Comparison of ENCODE assay signal across 23 mouse cellular contexts in genomic region chr17:12279810-12280209, GRCm38 (mm10). TPM values are rescaled to one million over a fixed set of nuclear protein-coding genes. Genes with fewer than 3 reads are reported as not detected.
DNase-seq lines count a peak whose midpoint lies in the region; ATAC-seq lines count a peak whose summit lies in the region.
"Had no signal": no experiment of that assay in that cellular context is flagged by ENCODE, and none has a peak within 500 bp of the region (broad histone marks: within the 10 kb centered on the region; RNA-seq: fewer than 3 reads in every experiment).

No protein-coding gene starts in this region.

- H3K4me3 ChIP-seq in heart, embryonic 15.5 days = no peak overlapping the region
- H3K4me3 ChIP-seq in intestine, embryonic 16.5 days (ENCODE audit: low read length) = no peak overlapping the region
- H3K4me3 ChIP-seq: erythroblast, embryonic 14.5 days; forebrain, embryonic 12.5 days; hindbrain, embryonic 10.5 days; kidney, embryonic 15.5 days; midbrain, embryonic 13.5 days had no signal

- peaks cover 19% of the 10 kb centered on the region; the same call in 1 of the 2 replicates for H3K36me3 ChIP-seq in heart, embryonic 15.5 days
- peaks cover 5% of the 10 kb centered on the region; the same call in 1 of the 2 replicates for H3K36me3 ChIP-seq in intestine, embryonic 16.5 days (ENCODE audit: control insufficient read depth, insufficient read depth, low read length)

- 51% methylated on average over 10 of the region's 10 CpGs for WGBS in heart, embryonic 15.5 days
- 89% methylated on average over 10 of the region's 10 CpGs for WGBS in intestine, embryonic 16.5 days

- peak overlapping the region; percentile 56 for H3K27ac ChIP-seq in heart, embryonic 15.5 days
- no peak overlapping the region for H3K27ac ChIP-seq in intestine, embryonic 16.5 days (ENCODE audit: low read length)
- H3K27ac ChIP-seq: forebrain, embryonic 12.5 days; hindbrain, embryonic 10.5 days; hindbrain, postnatal 0 days; kidney, embryonic 15.5 days; macrophage; midbrain, embryonic 13.5 days had no signal

- H3K9ac ChIP-seq in heart, embryonic 15.5 days = no peak overlapping the region
- H3K9ac ChIP-seq in intestine, embryonic 16.5 days (ENCODE audit: low read depth, low read length) = no peak overlapping the region
- H3K9ac ChIP-seq: forebrain, embryonic 12.5 days; kidney, embryonic 15.5 days; liver, postnatal 0 days; midbrain, embryonic 13.5 days had no signal

- no peaks in the 10 kb centered on the region for H3K27me3 ChIP-seq in heart, embryonic 15.5 days
- no peaks in the 10 kb centered on the region for H3K27me3 ChIP-seq in intestine, embryonic 16.5 days (replicated peaks; ENCODE audit: control insufficient read depth, insufficient read depth, low read length)
- H3K27me3 ChIP-seq: forebrain, embryonic 12.5 days; kidney, embryonic 15.5 days; midbrain, embryonic 13.5 days had no signal

- intact Hi-C loops in heart, postnatal 25 days (cut with DNase I) = no loop called here

- peak; percentile 24 for DNase-seq in adrenal gland, postnatal 14 days
- no peak for DNase-seq in adrenal gland, adult 2 months
- no peak for DNase-seq in heart, postnatal 25 days (ENCODE audit: low spot score)
- DNase-seq: cerebellum, adult 9-10 months; gastrocnemius, postnatal 36 days; kidney, postnatal 36 days; liver, postnatal 0 days; right cerebral cortex, postnatal 25 days; thymus, postnatal 25 days had no signal

- peak; percentile 58; the same call in 1 of the 2 replicates for ATAC-seq in heart, embryonic 15.5 days (replicated peaks; ENCODE audit: insufficient number of reproducible peaks, insufficient read depth, low FRiP score, low read depth)
- ATAC-seq in common myeloid progenitor, adult 5-6 weeks (replicated peaks; ENCODE audit: low read depth, poor library complexity, severe bottlenecking) = peak; percentile 77
- ATAC-seq in hematopoietic stem cell, adult 5-6 weeks (replicated peaks in 1 of 2; ENCODE audit: insufficient read depth in 1 of 2, low FRiP score in 2 of 2, low TSS enrichment in 1 of 2, low read depth in 1 of 2, poor library complexity in 2 of 2, severe bottlenecking in 2 of 2) = peak; percentile 48 to 62; a peak in 3 of 4 replicates
- no peak for ATAC-seq in intestine, embryonic 16.5 days
- no peak for ATAC-seq in monocyte, adult 5-6 weeks (replicated peaks; ENCODE audit: insufficient number of reproducible peaks, low FRiP score, low TSS enrichment, poor library complexity, severe bottlenecking)
- ATAC-seq: hindbrain, postnatal 0 days; intestine, postnatal 0 days; liver, postnatal 0 days; lung, postnatal 0 days; midbrain, embryonic 13.5 days had no signal

- no peak overlapping the region for H3K4me2 ChIP-seq in heart, embryonic 15.5 days
- H3K4me2 ChIP-seq in intestine, embryonic 16.5 days (ENCODE audit: low read depth, low read length) = no peak overlapping the region
- H3K4me2 ChIP-seq: forebrain, embryonic 12.5 days; kidney, embryonic 15.5 days; midbrain, embryonic 13.5 days had no signal

- peaks cover 23% of the 10 kb centered on the region for H3K4me1 ChIP-seq in heart, embryonic 15.5 days (replicated peaks)
- 0 out of 2 replicates have a peak, but pooled peaks cover 3% of the 10 kb centered on the region for H3K4me1 ChIP-seq in intestine, embryonic 16.5 days (ENCODE audit: control insufficient read depth, insufficient read depth, low read length)
- H3K4me1 ChIP-seq: forebrain, embryonic 12.5 days; hindbrain, embryonic 10.5 days; midbrain, embryonic 13.5 days had no signal

- no peaks in the 10 kb centered on the region for H3K9me3 ChIP-seq in heart, embryonic 15.5 days (replicated peaks)
- peaks cover 5% of the 10 kb centered on the region; the same call in 1 of the 2 replicates for H3K9me3 ChIP-seq in intestine, embryonic 16.5 days (ENCODE audit: control insufficient read depth, low read length)

RNA-seq across cellular contexts. Expression of gene Map3k4, which starts 38.8 kb away (rescaled TPM):
- 22.5 and 24.2 TPM in 2 replicates for total RNA-seq in adrenal gland, postnatal 14 days (2021)
- total RNA-seq in adrenal gland, adult 2 months (2021) = 10 to 100 TPM; 24.6 to 30.7 TPM
- polyA plus RNA-seq in adrenal gland, adult 2 months (2012; rRNA removed) = 51.3 and 52.1 TPM in 2 replicates
- 31.5 and 34.7 TPM in 2 replicates for polyA plus RNA-seq in heart, embryonic 15.5 days (2015; fragmentation: Nextera tagmentation; extraction: Ambion mirVana)
- total RNA-seq in heart, postnatal 25 days (2021) = 10 to 100 TPM; 42.9 to 46.3 TPM
- 25.0 and 38.5 TPM in 2 replicates for total RNA-seq in common myeloid progenitor, adult 5-6 weeks (2017)
- 29.3 and 34.7 TPM in 2 replicates for total RNA-seq in hematopoietic stem cell, adult 5-6 weeks (2017)
- polyA plus RNA-seq in intestine, embryonic 16.5 days (2015; fragmentation: Nextera tagmentation; extraction: Ambion mirVana) = 25.6 and 28.3 TPM in 2 replicates
- total RNA-seq in monocyte, adult 5-6 weeks (2017) = 20.8 to 45.9 TPM (median 22.8 TPM) in 3 replicates

Comparison
In these comparisons a context has a peak if more than half of its experiments do, and no peak if none do; other contexts are left out.
1. ATAC-seq: peak in heart, embryonic 15.5 days (single experiment), common myeloid progenitor, adult 5-6 weeks (single experiment) and hematopoietic stem cell, adult 5-6 weeks (2 of 2); none in intestine, embryonic 16.5 days (single experiment) and monocyte, adult 5-6 weeks (single experiment).